Mouse (Mus musculus): Measurements from ENCODE around the gene Daxx.
A peak's percentile ranks its signal among the peaks of the same experiment; 100 is the strongest.
"Not testable (repeated sequence)": the region's sequence is repeated elsewhere in the genome, so short reads cannot be mapped to it uniquely, and the experiment has no call there.

Gene Daxx

DNA sequence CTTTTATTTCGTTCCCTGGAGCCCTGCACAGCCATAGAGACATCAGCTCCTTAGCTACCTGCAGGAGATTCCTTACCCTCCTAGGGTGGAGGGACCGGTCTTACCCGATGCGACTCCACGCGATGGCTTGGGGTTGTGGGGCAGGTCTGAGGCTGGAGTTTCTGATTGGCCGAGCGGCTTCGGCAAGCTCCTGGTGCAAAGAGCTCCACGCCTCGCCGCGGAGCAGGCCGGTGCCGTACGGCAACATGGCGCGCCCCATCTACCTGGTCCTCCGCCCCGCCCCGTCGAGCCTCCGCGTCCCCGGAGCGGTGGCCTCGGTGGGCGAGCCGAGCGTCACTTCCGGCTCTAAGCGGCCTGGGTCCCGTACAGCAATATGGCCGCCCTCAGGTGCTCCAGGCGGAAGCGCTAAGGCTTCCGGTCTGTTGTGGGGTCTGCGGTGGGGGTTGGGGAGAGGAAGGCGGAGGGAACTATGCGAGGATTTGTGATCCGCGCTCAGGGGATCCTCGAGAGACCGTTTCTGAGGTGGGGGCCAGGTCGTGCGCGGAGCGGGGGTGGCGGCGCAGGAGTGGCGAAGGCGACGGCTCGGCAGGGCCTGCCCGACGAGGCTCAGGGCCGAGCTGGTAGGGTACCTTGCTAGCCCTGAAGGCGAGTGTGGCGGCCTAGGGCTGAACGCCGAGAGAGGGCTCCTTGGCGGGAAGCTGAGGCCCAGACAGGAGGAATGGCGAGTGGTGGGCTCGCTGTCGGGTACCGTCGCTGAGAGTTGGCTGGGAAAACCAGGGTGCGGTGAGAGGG is at the start of gene Daxx:
Gene Daxx, plus strand, starts transcription at position 338 of the 792 bp plus-strand sequence.
- peak; percentile 99 for DNase-seq (ENCODE audit: low read depth)

DNA sequence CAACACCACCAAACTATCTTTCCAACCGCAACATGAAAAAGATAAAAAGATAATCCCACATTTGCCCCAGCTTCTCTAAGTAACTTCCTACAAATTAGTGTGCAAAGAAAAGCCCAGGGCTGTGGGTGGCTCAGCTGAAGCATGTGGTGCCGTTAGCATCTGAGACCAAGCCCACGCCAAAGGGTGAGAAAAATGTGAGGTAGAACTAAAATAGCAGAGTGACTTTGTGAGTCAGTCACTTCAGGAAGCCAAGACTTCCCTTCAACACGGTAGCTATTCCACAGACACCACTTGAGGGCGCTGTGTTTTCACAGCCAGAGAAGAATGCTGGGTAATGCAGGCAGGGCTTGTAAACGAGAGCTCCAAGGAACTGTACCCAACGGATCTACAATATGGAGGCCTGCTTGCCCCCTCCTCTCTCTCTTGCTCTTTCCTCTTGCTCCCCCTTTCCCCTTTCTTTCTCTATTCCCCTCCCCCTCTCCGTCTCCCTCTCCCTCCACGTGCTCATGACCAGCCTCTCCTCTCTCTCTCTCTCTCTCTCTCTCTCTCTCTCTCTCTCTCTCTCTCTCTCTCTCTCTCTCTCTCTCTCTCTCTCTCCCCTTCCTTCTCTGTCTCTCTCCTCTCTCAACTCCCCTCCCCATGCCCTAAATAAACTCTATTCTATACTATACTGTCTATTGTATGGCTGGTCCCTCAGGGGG is 43.7 kb upstream of the Daxx start:
- peak; percentile 96 for DNase-seq (ENCODE audit: low read depth)

DNA sequence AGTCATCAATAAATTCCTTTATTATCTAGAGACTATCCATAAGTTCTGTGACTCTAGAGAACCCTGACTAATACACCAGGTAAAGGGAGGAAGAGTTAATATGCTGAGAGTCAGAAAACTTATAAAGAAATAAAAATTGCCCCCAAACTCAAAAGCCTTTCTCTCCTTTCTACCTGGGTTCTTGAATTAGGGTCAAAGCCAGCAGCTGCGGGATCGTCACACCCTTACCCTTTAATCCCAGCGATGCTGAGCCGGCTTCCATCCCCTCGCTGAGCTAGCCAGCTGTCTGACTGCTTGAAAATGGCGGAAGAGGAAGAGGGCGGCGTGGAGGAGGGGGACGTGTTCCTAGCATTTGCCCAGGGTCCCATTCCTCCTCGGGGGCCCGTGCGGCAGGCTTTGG is 35.7 kb upstream of the Daxx start, which contains the start of gene Gm7029:
Gene Gm7029, plus strand, starts transcription at position 301 of the 400 bp plus-strand sequence.
- not testable (repeated sequence) for DNase-seq (ENCODE audit: low read depth)

DNA sequence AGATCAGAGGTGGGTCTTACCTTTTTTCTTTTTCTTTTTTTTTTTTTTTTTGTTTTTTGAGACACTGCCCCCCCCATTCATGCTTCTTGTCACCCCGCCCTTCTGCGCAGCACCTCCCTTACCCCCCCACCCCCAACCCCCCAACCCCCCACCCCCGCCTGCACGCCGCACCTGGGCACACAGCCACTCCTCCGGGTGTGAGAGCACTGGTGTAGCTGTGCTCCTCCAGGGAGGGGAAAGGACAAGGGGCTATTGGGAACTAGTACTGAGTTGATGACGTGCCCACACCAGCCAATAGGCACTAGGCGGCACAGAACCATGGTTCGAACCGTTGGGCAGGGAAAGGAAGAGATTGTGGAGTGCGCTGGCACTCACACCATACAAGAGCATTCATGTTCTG is 34.8 kb upstream of the Daxx start:
- no peak for DNase-seq (ENCODE audit: low read depth)

DNA sequence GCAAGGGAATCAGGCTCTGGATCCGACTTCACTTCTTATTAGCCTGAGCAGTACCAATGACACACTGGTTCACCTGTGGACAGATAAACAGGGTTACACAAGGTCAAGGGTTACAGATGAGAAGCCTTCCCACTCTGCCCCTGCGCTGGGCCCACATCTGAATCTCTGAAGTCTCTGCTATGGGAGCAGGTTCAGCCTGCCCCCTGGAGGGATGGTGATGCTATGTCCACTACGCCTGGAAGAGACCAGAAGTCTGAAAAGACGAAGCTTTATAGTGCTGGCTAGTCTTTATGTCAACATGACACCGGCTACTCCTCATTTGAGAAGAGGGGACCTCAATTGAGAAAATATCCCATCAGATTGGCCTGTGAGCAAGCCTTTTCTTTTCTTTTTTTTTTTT is 33.4 kb upstream of the Daxx start:
- DNase-seq (ENCODE audit: low read depth): peak; percentile 55

DNA sequence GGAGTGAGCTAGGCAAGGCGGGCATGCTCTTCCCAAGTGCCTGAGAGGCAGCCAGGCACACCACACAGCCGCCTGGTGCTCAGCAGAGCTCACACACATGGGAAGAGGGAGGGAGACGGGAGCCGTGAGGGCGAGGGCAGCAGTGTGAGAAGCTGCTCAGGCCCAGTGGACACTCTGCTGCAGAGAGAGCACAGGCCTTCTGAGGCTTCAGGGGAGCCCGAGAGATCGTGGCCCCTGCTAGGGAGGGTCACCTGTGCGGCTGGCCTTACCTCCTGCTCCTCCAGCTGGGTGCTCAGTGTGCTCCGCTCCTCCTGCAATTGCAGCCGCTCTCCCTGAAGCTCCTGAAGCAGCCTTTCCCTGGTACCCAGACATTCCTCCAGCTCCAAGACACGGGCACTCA is 24.9 kb upstream of the Daxx start:
- DNase-seq (ENCODE audit: low read depth): not testable (repeated sequence)

DNA sequence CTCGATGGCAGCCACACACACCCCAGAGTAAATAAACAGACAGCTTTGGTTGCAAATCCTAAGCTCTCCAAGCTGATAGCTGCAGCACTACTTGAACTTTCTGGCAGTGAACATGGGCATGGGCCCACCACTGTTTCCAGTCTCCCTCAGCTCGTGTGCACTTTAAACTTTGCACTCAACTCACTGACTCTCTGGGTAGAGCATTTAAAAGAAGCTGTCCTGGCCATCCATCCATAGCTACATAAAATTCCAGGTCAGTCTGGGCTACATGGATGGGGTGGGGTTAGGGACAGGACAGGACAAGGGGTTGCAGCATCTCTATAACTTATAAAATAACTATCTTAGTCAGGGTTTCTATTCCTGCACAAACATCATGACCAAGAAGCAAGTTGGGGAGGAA is 21.4 kb upstream of the Daxx start:
- DNase-seq (ENCODE audit: low read depth): not testable (repeated sequence)

DNA sequence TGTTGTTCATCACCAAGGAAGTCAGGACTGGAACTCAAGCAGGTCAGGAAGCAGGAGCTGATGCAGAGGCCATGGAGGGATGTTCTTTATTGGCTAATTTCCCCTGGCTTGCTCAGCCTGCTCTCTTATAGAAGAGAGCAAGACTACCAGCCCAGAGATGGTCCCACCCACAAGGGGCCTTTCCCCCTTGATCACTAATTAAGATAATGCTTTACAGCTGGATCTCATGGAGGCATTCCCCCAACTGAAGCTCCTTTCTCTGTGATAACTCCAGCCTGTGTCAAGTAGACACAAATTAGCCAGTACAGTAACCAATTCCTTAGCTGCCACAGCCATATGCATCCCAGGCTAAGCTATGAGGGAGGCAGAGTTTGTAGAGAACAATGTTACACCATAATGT is 21.0 kb upstream of the Daxx start:
- DNase-seq (ENCODE audit: low read depth): not testable (repeated sequence)

DNA sequence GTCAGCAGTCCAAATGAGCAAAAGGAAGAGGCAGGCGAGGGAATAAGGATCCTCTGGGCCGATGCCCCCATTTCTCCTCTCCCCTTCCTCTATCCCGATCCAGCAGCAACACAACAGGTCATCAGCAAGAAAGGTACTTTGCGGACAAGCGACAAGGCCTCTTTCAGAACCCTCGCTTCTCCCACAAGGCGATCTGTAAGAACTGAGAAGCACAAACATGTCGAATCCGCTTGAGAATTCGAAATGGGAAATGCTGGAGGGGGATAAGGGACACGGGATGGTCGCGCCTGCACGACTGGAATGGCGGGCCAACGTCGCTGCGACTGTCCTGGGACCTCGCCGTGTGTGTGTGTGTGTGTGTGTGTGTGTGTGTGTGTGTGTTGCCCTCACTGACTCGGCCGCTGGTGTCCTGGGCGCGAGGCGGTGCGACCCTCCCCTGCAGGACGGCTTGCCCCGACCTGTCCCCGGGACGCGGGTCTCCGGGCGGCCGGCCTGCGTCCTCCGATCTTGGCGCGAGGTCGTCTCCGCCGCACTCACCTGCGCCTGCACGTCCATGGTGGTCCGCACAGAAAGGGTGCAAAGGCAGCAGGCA is 19.2 kb upstream of the Daxx start:
- DNase-seq (ENCODE audit: low read depth): peak; percentile 31

DNA sequence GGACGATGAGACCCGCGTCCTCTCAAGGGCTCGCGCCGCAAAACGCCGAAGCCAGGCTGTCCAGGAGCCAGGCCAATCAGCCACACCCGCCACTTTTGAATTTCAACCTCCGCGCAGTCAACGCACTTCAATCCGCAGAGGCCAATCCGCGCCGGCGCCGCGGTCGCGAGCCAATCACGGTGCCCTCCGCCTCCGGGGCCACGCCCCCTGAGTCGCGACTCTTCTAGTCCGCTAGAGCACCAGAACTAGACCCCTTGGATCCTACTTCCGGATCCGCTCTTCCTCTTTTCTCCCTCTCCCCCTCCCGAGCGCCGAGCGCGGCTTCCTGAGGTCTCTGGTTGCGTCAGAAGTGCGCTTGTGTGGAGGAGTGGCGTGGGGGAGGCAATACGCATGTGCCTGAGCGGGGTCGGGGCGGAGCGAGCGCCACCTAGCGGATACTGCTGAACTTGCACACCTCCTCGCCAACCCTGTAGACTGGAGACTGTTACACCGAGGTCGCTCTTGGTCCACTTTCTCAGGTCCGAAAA is 18.6 kb upstream of the Daxx start, which contains the start of gene Kifc1:
Gene Kifc1, minus strand, starts transcription at position 129 of the 527 bp plus-strand sequence.
- DNase-seq (ENCODE audit: low read depth): peak; percentile 100

DNA sequence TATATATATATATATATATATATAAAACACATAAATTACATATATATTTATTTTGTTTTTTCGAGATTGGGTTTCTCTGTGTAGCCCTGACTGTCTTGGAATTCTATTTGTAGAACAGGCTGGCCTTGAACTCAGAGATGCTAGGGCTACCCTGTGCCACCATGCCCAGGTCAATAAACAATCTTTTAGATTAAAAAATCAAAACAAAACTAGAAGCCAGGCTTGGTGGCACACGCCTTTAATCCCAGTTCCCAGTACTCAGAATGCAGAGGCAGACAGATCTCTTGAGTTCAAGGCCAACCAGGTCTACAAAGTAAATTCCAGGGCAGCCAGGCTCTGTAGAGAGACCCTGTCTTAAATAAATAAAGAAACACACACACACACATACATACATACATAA is 17.9 kb upstream of the Daxx start:
- no peak for DNase-seq (ENCODE audit: low read depth)

DNA sequence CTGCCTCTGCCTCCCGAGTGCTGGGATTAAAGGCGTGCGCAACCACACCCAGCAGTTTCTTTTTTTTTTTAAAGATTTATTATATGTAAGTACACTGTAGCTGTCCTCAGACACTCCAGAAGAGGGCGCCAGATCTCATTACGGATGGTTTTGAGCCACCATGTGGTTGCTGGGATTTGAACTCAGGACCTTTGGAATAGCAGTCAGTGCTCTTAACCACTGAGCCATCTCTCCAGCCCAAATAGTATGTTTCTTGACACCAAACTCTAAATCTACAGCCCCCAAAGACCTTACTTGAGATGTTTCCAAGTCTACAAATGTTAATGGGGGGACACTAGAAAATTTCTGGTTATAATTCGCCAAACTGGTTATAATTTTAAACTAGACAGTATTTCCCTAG is 17.3 kb upstream of the Daxx start:
- not testable (repeated sequence) for DNase-seq (ENCODE audit: low read depth)

DNA sequence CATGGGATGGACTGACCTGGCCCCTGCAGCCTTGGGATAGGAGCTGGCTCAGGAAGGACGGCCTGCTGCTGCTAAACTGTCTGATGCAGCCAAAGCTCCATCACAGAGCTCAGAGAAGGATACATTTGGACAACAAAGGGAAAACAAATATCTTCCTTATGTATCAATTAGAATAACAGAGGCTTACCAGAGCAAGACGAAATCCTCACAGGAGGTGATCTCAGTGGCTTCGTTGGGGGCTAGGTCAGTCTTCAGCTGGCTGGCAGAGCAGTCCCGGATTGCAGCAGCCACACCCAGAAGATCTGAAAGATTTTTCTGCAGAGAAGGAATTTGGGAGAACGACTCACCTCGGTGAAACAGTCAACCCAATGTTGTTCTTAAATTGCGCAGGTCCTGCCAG is 16.8 kb upstream of the Daxx start:
- DNase-seq (ENCODE audit: low read depth): no peak

DNA sequence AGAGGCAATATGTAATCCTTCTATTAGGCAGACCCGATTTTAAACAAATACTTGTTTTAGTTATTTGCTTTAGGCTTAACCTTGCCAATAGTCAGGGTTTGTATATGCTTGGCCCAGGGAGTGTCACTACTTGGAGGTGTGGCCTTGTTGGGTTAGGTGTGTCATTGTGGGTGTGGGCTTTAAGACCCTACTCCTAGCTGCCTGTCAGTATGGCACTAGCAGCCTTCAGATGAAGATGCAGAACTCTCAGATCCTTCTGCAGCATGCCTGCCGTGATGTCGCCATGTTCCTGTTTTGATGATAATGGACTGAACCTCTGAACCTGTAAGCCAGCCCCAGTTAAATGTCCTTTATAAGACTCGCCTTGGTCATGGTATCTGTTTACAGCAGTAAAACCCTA is 16.2 kb upstream of the Daxx start:
- DNase-seq (ENCODE audit: low read depth): not testable (repeated sequence)

DNA sequence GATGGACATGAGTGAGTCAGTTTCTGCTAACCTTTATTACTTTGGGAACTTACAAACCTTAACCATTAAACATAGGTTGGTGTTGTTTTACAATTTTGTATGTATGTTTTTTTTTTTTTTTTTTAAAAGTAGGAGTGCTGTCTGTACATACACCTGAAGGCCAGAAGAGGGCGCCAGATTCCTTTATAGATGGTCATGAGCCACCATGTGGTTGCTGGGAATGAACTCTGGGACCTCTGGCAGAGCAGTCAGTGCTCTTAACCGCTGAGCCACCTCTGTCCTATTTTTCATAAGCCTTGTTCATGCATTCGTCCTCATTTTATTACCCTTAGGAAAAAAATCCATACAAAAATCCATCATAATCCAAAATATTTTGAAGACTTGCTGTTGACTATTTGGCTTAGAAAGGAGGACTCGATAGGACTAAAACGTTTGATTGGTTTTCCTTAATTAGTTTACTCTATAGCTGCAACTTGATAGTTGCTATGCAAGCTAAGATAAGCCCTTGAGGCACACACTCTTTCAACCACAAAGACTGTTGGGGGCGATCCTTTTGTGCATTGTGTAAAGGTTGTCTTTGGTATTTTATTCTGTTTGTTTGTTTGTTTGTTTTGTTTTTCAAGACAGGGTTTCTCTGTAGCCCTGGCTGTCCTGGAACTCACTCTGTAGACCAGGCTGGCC is 12.0 kb upstream of the Daxx start:
- peak; percentile 89 for DNase-seq (ENCODE audit: low read depth)

DNA sequence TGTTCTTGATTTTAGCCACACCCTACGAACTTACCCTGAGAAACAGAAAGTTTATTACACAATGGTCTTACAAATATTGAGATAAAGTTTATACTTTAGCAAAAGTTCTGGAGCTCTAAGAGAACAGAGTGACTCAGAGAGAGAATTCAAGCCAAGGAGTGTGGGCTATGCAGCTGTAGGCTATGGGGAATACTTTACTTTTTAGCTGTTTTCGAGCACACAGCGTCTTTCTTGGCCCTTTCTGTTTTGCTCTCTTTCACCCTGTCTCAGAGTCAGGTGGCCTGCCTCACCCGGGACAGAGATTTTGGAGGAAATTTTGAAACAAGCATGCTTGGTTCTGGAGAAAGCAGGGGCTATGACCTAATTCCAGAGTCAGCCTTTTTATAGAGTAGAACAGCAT is 11.0 kb upstream of the Daxx start:
- DNase-seq (ENCODE audit: low read depth): not testable (repeated sequence)

DNA sequence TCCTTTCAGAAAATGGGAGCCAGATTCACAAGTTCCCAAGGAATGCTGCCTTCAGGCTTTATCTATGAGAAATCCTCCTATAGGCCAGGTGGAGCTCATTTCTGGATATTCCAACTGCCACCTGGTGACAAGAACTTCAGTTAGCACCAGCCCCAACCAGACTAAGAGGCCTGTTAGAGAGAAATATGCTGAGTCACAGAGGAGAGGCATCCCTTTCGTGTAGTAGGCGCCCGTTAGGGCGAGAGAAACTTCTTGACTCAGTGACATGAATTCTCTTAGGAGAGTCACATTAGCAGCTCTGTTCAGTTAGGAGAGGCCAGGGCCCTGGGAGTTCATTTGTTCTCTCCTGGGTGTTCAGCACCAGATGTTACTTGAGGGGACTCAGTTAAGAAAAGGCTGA is 9.6 kb upstream of the Daxx start:
- DNase-seq (ENCODE audit: low read depth): peak; percentile 26

DNA sequence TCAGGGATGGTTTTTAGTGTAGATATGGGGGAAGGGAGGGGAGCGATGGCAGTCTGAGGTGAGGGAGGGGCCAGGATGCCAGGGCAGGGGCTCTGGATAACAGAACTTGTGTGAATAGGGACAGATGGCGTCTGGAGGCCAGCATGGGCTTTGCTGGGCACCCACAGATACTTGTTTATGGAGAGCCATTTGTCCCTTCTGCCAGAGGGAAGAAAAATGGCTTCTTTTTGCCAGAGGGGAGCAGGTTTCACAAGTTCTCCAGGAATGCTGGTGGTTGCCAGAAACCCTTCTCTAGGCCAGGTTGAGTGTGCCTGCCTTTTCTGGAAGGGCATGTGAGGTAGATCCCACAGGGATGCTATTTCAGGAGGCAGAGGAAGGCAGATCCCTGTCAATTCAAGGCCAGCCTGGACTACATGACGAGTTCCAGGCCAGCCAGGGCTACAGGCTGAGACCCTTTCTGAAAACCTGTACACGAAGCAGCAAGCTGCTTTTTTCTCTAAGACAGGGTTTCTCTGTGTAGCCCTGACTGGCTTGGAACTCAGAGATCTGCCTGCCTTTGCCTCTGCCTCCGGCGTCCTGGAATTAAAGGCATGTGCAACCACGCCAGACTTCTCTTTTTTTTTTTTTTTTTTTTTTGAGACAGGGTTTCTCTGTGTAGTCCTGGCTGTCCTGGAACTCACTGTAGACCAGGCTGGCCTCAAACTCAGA is 8.8 kb upstream of the Daxx start:
- no peak for DNase-seq (ENCODE audit: low read depth)

DNA sequence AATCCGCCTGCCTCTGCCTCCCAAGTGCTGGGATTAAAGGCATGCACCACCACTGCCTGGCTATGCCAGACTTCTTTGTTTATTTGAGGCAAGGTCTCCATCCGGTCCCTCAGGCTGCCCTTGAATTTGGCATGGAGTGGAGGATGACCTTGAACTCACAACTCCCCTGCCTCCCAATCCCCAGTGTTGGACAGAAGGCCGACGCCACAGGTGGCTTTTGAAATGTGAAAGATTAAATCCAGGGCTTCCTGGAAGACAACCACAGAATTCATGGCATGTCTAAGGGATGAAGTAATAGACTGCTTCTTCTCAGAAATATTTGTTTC is 8.3 kb upstream of the Daxx start:
- no peak for DNase-seq (ENCODE audit: low read depth)

DNA sequence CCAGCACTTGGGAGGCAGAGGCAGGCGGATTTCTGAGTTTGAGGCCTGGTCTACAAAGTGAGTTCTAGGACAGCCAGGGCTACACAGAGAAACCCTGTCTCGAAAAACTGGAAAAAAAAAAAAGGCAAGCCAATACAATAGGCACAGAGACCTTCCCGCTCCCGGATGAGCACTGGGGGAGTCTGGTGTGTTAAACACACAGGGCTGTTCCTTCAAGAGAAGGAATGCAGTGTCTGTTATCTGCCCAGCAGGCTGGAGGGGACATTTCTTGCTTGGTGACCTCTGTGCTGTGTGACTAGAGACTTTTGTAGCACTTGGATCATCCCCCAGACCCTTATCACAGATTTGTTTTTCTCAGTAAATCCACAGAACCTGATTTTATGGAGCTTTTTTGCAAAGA is 7.6 kb upstream of the Daxx start:
- DNase-seq (ENCODE audit: low read depth): no peak

DNA sequence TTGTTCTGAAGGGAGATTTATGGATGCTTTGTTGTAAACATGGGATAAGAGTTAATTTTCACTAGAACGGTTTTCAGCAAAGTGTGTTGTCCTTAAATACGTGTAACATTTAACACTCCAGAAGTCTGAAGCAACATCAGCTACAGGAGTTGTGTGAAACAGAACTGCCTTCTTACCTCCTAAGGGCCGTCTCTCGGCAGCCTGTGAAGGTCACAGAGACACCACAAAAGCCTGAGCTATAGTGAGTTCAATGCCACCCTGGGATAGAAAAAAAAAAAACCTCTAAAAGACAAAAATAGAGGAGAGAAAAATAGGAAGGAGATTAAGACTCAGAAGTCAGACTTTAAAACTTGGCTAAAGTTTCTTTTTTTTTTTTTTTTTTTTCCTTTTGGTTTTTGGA is 7.1 kb upstream of the Daxx start:
- DNase-seq (ENCODE audit: low read depth): no peak

DNA sequence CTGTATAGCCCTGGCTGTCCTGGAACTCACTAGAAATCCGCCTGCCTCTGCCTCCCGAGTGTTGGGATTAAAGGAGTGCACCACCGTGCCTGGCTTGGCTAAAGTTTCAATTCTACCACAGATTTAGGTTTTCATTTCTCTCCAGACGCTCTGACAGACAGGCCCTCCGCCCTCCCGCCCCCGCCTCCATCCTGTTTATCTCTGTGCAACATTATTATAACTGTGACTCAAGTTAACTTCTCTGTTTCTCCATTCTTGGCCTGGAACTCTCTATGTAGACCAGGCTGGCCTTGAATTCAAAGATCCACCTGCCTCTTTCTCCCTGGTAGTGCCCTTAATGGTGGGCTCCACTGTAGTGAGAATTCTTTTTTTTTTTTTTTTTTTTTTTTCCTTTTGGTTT is 6.7 kb upstream of the Daxx start:
- peak; percentile 29 for DNase-seq (ENCODE audit: low read depth)
